Mouse (Mus musculus) testis, adult 2 months (tissue): ENCODE measurements around the gene Hist1h3d. TPM values are rescaled to one million over a fixed set of nuclear protein-coding genes. Genes with fewer than 3 reads are reported as not detected.
"Not testable (repeated sequence)": the region's sequence is repeated elsewhere in the genome, so short reads cannot be mapped to it uniquely, and the experiment has no call there.

Experiments
- H3K27ac ChIP-seq: fragments of 200-500 bp; 2 replicates; pipeline ENCODE4 v1.5.1; 2012; ENCODE audit warnings: low read depth, low read length; ENCODE audit not compliant: control insufficient read depth, insufficient read depth
- H3K27me3 ChIP-seq: fragments of 200-500 bp; 2 replicates; pipeline ENCODE4 v1.6.1; 2012; ENCODE audit warnings: mild to moderate bottlenecking, low read length, moderate library complexity; ENCODE audit not compliant: control insufficient read depth, insufficient read depth
- H3K36me3 ChIP-seq: fragments of 200-500 bp; 2 replicates; pipeline ENCODE4 v1.6.1; 2012; ENCODE audit warnings: mild to moderate bottlenecking, low read length; ENCODE audit not compliant: control insufficient read depth, insufficient read depth
- H3K4me1 ChIP-seq: fragments of 200-500 bp; 2 replicates; pipeline ENCODE4 v1.6.1; 2012; ENCODE audit warnings: low read length; ENCODE audit not compliant: control insufficient read depth, insufficient read depth
- H3K4me3 ChIP-seq: fragments of 200-500 bp; 2 replicates; pipeline ENCODE4 v1.5.1; 2012; ENCODE audit warnings: low read depth, mild to moderate bottlenecking, low read length, moderate library complexity, mixed read lengths; ENCODE audit not compliant: control insufficient read depth
- CTCF ChIP-seq: fragments of 200-500 bp; IDR thresholded peaks from 2 replicates; pipeline ENCODE4 v1.5.1; 2012; ENCODE audit warnings: low read depth, mild to moderate bottlenecking, inconsistent platforms, low read length, moderate library complexity; ENCODE audit not compliant: control insufficient read depth, insufficient read depth, insufficient replicate concordance
- POLR2A ChIP-seq: fragments of 200-500 bp; IDR thresholded peaks from 2 replicates; pipeline ENCODE4 v1.6.1; 2012; ENCODE audit warnings: low read depth, mild to moderate bottlenecking, inconsistent platforms, low read length, moderate library complexity; ENCODE audit not compliant: control insufficient read depth
- polyA plus RNA-seq: library from polyadenylated mRNA; depleted of rRNA; stranded (reverse); fragments of >200 nt; gene quantifications from 2 replicates; pipeline ENCODE4 v1.2.3, GENCODE M21; 2012

Gene Hist1h3d
- polyA plus RNA-seq, 1 experiment: 0.98 TPM

GRCm38 (mm10) chr13:23536076-23536822, 39.3 kb upstream of the Hist1h3d start:
- Histone ChIP-seq H3K27ac (no peak overlapping the region), H3K4me3 (no peak overlapping the region), H3K36me3 (no peaks in the 10 kb centered on the region), H3K27me3 (no peaks in the 10 kb centered on the region), H3K4me1 (peaks cover 7% of the 10 kb centered on the region)
- TF ChIP-seq POLR2A: no peak

- H3K36me3 ChIP-seq: no peaks in the 10 kb centered on the region
- H3K27me3 ChIP-seq: no peaks in the 10 kb centered on the region
- no peak overlapping the region for H3K27ac ChIP-seq
- H3K4me1 ChIP-seq: peaks cover 7% of the 10 kb centered on the region
- TF ChIP-seq CTCF: no peak
- TF ChIP-seq POLR2A: no peak
- no peak overlapping the region for H3K4me3 ChIP-seq
These were observed 38.4 kb upstream of the Hist1h3d start for GRCm38 (mm10) chr13:23537006-23537710.

GRCm38 (mm10) chr13:23538249-23538648, 37.3 kb upstream of the Hist1h3d start:
- no peak overlapping the region for H3K27ac ChIP-seq
- no peak for TF ChIP-seq POLR2A
- no peak for TF ChIP-seq CTCF
- no peak overlapping the region for H3K4me3 ChIP-seq
- no peaks in the 10 kb centered on the region for H3K27me3 ChIP-seq
- H3K4me1 ChIP-seq: peaks cover 7% of the 10 kb centered on the region
- H3K36me3 ChIP-seq: no peaks in the 10 kb centered on the region

- H3K36me3 ChIP-seq, H3K4me1 ChIP-seq, H3K4me3 ChIP-seq, H3K27ac ChIP-seq, H3K27me3 ChIP-seq: not testable (repeated sequence)
These were observed 35.7 kb upstream of the Hist1h3d start for GRCm38 (mm10) chr13:23539821-23540220.

GRCm38 (mm10) chr13:23541497-23541896, 34.1 kb upstream of the Hist1h3d start:
- H3K27me3 ChIP-seq: no peaks in the 10 kb centered on the region
- peaks cover 3% of the 10 kb centered on the region for H3K4me1 ChIP-seq
- TF ChIP-seq POLR2A: no peak
- TF ChIP-seq CTCF: no peak
- no peak overlapping the region for H3K4me3 ChIP-seq
- no peak overlapping the region for H3K27ac ChIP-seq
- H3K36me3 ChIP-seq: no peaks in the 10 kb centered on the region

DNA sequence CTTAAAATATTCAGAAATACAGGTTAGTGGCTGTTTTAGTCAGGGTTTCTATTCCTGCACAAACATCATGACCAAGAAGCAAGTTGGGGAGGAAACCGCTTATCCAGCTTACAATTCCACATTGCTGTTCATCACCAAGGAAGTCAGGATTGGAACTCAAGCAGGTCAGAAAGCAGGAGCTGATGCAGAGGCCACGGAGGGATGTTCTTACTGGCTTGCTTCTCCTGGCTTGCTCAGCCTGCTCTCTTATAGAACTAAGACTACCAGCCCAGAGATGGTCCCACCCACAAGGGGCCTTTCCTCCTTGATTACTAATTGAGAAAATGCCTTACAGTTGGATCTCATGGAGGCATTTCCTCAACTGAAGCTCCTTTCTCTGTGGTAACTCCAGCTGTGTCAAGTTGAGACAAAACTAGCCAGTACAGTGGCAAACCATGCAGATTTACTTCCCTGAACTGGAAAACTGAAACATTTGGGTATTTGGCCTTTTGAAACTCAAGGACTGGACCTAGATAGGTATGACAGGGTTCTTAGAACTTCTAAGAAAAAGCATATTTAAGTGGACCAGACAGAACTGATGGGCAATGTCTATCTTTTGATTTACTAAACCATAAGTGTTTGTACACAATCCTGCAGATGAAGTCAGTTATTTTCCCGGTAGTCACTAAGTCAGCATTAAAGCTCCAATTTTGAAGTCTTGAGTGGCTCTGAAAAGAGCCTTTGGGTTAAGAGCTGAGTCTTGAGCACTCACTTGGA, 33.2 kb upstream of the Hist1h3d start:
- not testable (repeated sequence) for H3K36me3 ChIP-seq, H3K27me3 ChIP-seq, H3K27ac ChIP-seq, H3K4me3 ChIP-seq, H3K4me1 ChIP-seq

DNA sequence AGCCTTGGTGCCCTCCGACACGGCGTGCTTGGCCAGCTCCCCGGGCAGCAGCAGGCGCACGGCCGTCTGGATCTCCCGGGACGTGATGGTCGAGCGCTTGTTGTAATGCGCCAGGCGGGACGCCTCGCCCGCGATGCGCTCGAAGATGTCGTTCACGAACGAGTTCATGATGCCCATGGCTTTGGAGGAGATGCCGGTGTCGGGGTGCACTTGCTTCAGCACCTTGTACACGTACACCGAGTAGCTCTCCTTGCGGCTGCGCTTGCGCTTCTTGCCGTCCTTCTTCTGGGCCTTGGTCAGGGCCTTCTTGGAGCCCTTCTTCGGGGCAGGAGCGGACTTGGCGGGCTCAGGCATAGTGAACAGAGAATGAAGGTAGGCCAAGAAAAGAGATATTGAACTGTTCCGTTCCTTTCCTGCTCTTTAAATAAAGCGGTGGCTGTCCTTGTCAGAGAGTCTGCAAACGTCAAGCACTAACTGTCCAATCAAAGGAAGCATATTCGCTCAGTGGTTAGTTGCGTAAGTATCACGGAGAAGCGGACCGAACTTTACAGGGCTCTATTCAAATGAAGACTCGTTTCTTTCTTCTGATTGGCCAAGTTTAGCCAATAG, 32.5 kb upstream of the Hist1h3d start, which contains the start of gene Hist1h2bh:
Hist1h2bh (minus strand) TSS at position 394 of the 609 bp plus-strand sequence.
- not testable (repeated sequence) for H3K27me3 ChIP-seq, H3K4me1 ChIP-seq, H3K27ac ChIP-seq, H3K36me3 ChIP-seq
- peak within 1 kb of the TSS; percentile 56 for H3K4me3 ChIP-seq
